Comparison of ENCODE assay signal across 9 mouse cellular contexts in genomic region chr6:127767201-127767705, GRCm38 (mm10). TPM values are rescaled to one million over a fixed set of nuclear protein-coding genes. Genes with fewer than 3 reads are reported as not detected.
DNase-seq lines count a peak whose midpoint lies in the region; ATAC-seq and TF ChIP-seq lines count a peak whose summit lies in the region.
"Had no signal": no experiment of that assay in that cellular context is flagged by ENCODE, and none has a peak within 500 bp of the region (broad histone marks: within the 10 kb centered on the region; RNA-seq: fewer than 3 reads in every experiment).

No protein-coding gene starts in this region.

- H3K9ac ChIP-seq in lung, embryonic 14.5 days: no peak overlapping the region
- peak overlapping the region; percentile 70 for H3K9ac ChIP-seq in forebrain, embryonic 15.5 days (replicated peaks)
- H3K9ac ChIP-seq in neural tube, embryonic 12.5 days: peak overlapping the region; percentile 83
- H3K9ac ChIP-seq: liver, embryonic 14.5 days had no signal

- H3K4me2 ChIP-seq in lung, embryonic 14.5 days: peak overlapping the region; percentile 43
- peak overlapping the region; percentile 84 for H3K4me2 ChIP-seq in forebrain, embryonic 15.5 days (replicated peaks)
- H3K4me2 ChIP-seq in neural tube, embryonic 12.5 days (replicated peaks): peak overlapping the region; percentile 92

- no peak for TF ChIP-seq CTCF in lung, embryonic 14.5 days (IDR thresholded peaks at IDR 0.05; ENCODE audit: low read depth)

- no peaks in the 10 kb centered on the region for H3K4me1 ChIP-seq in lung, embryonic 14.5 days (ENCODE audit: insufficient read depth)
- peaks cover 48% of the 10 kb centered on the region for H3K4me1 ChIP-seq in forebrain, embryonic 15.5 days
- H3K4me1 ChIP-seq in neural tube, embryonic 12.5 days: peaks cover 42% of the 10 kb centered on the region

- no peak for DNase-seq in lung, embryonic 14.5 days
- no peak for DNase-seq in lung, postnatal 10 days
- peak; percentile 63 for DNase-seq in layer of hippocampus, adult 9-11 months
- no peak for DNase-seq in c-Kit-positive CD71-positive TER-119-positive erythroid progenitor cells, embryonic 14.5 days (ENCODE audit: low spot score)
- DNase-seq in spleen, postnatal 10 days (ENCODE audit: low spot score in 2 of 2): no peak

- no peaks in the 10 kb centered on the region for H3K36me3 ChIP-seq in lung, embryonic 14.5 days (ENCODE audit: insufficient read depth)
- no peaks in the 10 kb centered on the region for H3K36me3 ChIP-seq in forebrain, embryonic 15.5 days
- no peaks in the 10 kb centered on the region for H3K36me3 ChIP-seq in neural tube, embryonic 12.5 days

- H3K27me3 ChIP-seq in lung, embryonic 14.5 days (ENCODE audit: insufficient read depth, low read length): peaks cover 73% of the 10 kb centered on the region
- 0 out of 2 replicates have a peak, but pooled peaks cover 9% of the 10 kb centered on the region for H3K27me3 ChIP-seq in forebrain, embryonic 15.5 days
- peaks cover 23% of the 10 kb centered on the region; the same call in 1 of the 2 replicates for H3K27me3 ChIP-seq in neural tube, embryonic 12.5 days (replicated peaks)

- peak; percentile 14; the same call in 1 of the 2 replicates for ATAC-seq in lung, embryonic 14.5 days (ENCODE audit: insufficient read depth)
- peak; percentile 15 for ATAC-seq in forebrain, embryonic 15.5 days (replicated peaks)
- ATAC-seq in neural tube, embryonic 12.5 days (ENCODE audit: low FRiP score, low read depth): no peak
- ATAC-seq in erythroblast, adult 5-6 weeks (replicated peaks; ENCODE audit: low FRiP score, poor library complexity, severe bottlenecking): no peak

- H3K9me3 ChIP-seq in lung, embryonic 14.5 days (ENCODE audit: low read depth, low read length): no peaks in the 10 kb centered on the region
- H3K9me3 ChIP-seq in forebrain, embryonic 15.5 days: no peaks in the 10 kb centered on the region
- no peaks in the 10 kb centered on the region for H3K9me3 ChIP-seq in neural tube, embryonic 12.5 days

- 2% methylated on average over 18 of the region's 18 CpGs for WGBS in lung, embryonic 14.5 days
- WGBS in forebrain, embryonic 15.5 days: under 1% methylated on average over 18 of the region's 18 CpGs
- WGBS in neural tube, embryonic 12.5 days: under 1% methylated on average over 18 of the region's 18 CpGs

- no peak overlapping the region for H3K27ac ChIP-seq in lung, embryonic 14.5 days (ENCODE audit: low read depth)
- H3K27ac ChIP-seq in forebrain, embryonic 15.5 days (replicated peaks): peak overlapping the region; percentile 84
- peak overlapping the region; percentile 39; the same call in 1 of the 2 replicates for H3K27ac ChIP-seq in neural tube, embryonic 12.5 days
- H3K27ac ChIP-seq: liver, embryonic 14.5 days had no signal

- H3K4me3 ChIP-seq in lung, embryonic 14.5 days (ENCODE audit: low read depth, low read length): peak overlapping the region; percentile 16; the same call in 1 of the 2 replicates
- H3K4me3 ChIP-seq in forebrain, embryonic 15.5 days: peak overlapping the region; percentile 74
- peak overlapping the region; percentile 75 for H3K4me3 ChIP-seq in neural tube, embryonic 12.5 days

RNA-seq across cellular contexts. Expression of gene Prmt8, which starts 2.0 kb away (rescaled TPM):
- not detected in 2 replicates for polyA plus RNA-seq in lung, embryonic 14.5 days (2014; fragmentation: Nextera tagmentation; extraction: Ambion mirVana)
- 26.1 and 26.8 TPM in 2 replicates for polyA plus RNA-seq in forebrain, embryonic 15.5 days (2015; fragmentation: Nextera tagmentation; extraction: Ambion mirVana)
- polyA plus RNA-seq in neural tube, embryonic 12.5 days (2016; fragmentation: Nextera tagmentation; extraction: Ambion mirVana): 44.9 and 47.5 TPM in 2 replicates
- total RNA-seq in erythroblast, adult 5-6 weeks (2015; ENCODE audit: low replicate concordance): not detected in 2 replicates
- total RNA-seq in erythroblast, adult 5-6 weeks (2017; ENCODE audit: low replicate concordance): not detected in 2 replicates

Comparison
In these comparisons a context has a peak if more than half of its experiments do, and no peak if none do; other contexts are left out.
1. ATAC-seq: peak in lung, embryonic 14.5 days (single experiment) and forebrain, embryonic 15.5 days (single experiment); none in neural tube, embryonic 12.5 days (single experiment) and erythroblast, adult 5-6 weeks (single experiment).
2. H3K4me3 ChIP-seq: peak in every context shown above with its lines; median percentile 75 in neural tube, embryonic 12.5 days; 74 in forebrain, embryonic 15.5 days; 16 in lung, embryonic 14.5 days.
3. RNA of gene Prmt8, which starts 2.0 kb away (polyA plus RNA-seq): 44.9 to 47.5 TPM in neural tube, embryonic 12.5 days and 26.1 to 26.8 TPM in forebrain, embryonic 15.5 days; not detected in lung, embryonic 14.5 days; every median in the first group is over 10 times any median in the second.
4. Peak in every context shown above with its lines, with median percentiles within 50 percentile points of each other: H3K4me2 ChIP-seq.